Mouse (Mus musculus) liver, adult 2 months (tissue): ENCODE measurements around the gene Xpo5.

ENCODE experiments used
- CTCF ChIP-seq: fragments of 200-500 bp; IDR thresholded peaks from 2 replicates; pipeline ENCODE4 v1.5.1; 2011; ENCODE audit warnings: low read depth, low read length, control low read depth
- POLR2A ChIP-seq: fragments of 200-500 bp; IDR thresholded peaks from 2 replicates; pipeline ENCODE4 v1.6.1; 2011; ENCODE audit warnings: low read length, control low read depth; ENCODE audit not compliant: insufficient read depth; ENCODE audit errors: extremely low read depth

DNA sequence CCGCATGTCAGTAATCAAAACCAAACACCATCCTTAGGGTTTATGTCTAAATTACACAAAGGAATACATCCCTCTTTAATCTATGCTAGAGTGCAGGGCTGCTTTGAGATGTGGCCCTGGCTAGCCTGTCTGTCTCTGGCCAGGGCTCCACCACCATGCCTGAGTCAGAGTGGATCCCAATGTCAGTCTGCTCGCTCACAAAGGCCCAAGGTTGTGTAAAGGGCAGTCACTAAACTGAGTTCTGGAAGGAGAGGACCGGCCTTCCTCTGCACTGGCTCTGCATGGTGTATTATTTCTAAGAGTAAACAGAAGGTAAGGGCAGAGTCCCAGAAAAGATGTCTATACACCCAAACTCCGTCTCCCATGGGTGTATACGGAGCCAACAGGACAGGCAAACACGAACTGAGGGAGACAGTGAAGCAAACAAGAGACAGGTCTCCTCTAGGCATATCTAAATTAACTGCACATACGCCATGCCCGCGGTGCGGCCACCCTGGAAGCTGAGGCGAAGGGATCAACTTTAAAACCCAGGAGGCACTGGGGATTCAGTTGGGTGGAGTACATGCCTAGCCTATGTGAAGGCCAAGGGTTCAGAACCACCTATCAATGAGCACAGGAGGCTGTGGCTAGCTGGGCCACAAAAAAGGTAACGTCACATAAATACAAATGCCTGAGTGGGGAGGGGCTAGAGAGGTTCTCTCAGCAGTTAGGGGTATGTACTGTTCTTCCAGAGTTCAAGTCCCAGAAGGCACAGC lies 75.6 kb downstream of the Xpo5 start:
- TF ChIP-seq CTCF (no peak), POLR2A (no peak)
